Mouse (Mus musculus) C2C12 (cell line): ENCODE measurements at regions not wholly inside any gene's neighbourhood (a gene's known extent, or its start where the extent isn't known, plus 50 kb on each side); places are given as distances from the start of the nearest gene placed in this dataset.

Experiments
- H3K27me3 ChIP-seq: one replicate; pipeline ENCODE4 v1.6.1; 2011; ENCODE audit not compliant: control insufficient read depth, insufficient read depth, insufficient read length
- H3K36me3 ChIP-seq: one replicate; pipeline ENCODE4 v1.6.1; 2011; ENCODE audit not compliant: control insufficient read depth, insufficient read depth
- H3K4me3 ChIP-seq: one replicate; pipeline ENCODE4 v1.5.1; 2011; ENCODE audit warnings: mild to moderate bottlenecking, control low read depth; ENCODE audit not compliant: poor library complexity, insufficient read depth, severe bottlenecking
- H3K79me2 ChIP-seq: one replicate; pipeline ENCODE4 v1.6.1; 2011; ENCODE audit not compliant: control insufficient read depth, insufficient read depth
- H3K79me3 ChIP-seq: one replicate; pipeline ENCODE4 v1.6.1; 2011; ENCODE audit warnings: low read depth, control low read depth
- H3ac ChIP-seq: one replicate; pipeline ENCODE3; 2011; ENCODE audit warnings: low read depth; ENCODE audit not compliant: control insufficient read depth, insufficient read length
- CEBPB ChIP-seq: IDR thresholded peaks from one replicate; pipeline ENCODE4 v1.6.1; 2011; ENCODE audit warnings: low read depth, mild to moderate bottlenecking, control low read depth, moderate library complexity
- CTCF ChIP-seq: IDR thresholded peaks from one replicate; pipeline ENCODE4 v1.5.1; 2011; ENCODE audit not compliant: control insufficient read depth, insufficient read depth, insufficient read length
- FOSL1 ChIP-seq: IDR thresholded peaks from one replicate; pipeline ENCODE4 v1.8.0; 2011; ENCODE audit warnings: mild to moderate bottlenecking, low read length; ENCODE audit not compliant: poor library complexity, insufficient read depth, severe bottlenecking
- MAX ChIP-seq: IDR thresholded peaks from one replicate; pipeline ENCODE4 v1.6.1; 2011; ENCODE audit warnings: mild to moderate bottlenecking, control low read depth
- MYOD1 ChIP-seq: IDR thresholded peaks from one replicate; pipeline ENCODE4 v1.6.1; 2011; ENCODE audit warnings: low read depth; ENCODE audit not compliant: control insufficient read depth, insufficient read length
- MYOG ChIP-seq: IDR thresholded peaks from one replicate; pipeline ENCODE4 v1.6.1; 2011; ENCODE audit not compliant: control insufficient read depth, insufficient read length; ENCODE audit errors: extremely low read depth
- USF1 ChIP-seq: IDR thresholded peaks from one replicate; pipeline ENCODE4 v1.6.1; 2011; ENCODE audit warnings: low read depth, mild to moderate bottlenecking, control low read depth, moderate library complexity

GRCm38 (mm10) chr1:193747426-193747960 lies 377.4 kb upstream of the Camk1g start:
- Histone ChIP-seq H3K27me3 (no peaks in the 10 kb centered on the region), H3K79me2 (no peaks in the 10 kb centered on the region), H3K36me3 (no peaks in the 10 kb centered on the region), H3ac (no peak overlapping the region), H3K79me3 (no peaks in the 10 kb centered on the region), H3K4me3 (no peak overlapping the region)
- TF ChIP-seq CEBPB (no peak), CTCF (no peak), MYOD1 (no peak), MAX (no peak), USF1 (no peak), FOSL1 (no peak)

DNA sequence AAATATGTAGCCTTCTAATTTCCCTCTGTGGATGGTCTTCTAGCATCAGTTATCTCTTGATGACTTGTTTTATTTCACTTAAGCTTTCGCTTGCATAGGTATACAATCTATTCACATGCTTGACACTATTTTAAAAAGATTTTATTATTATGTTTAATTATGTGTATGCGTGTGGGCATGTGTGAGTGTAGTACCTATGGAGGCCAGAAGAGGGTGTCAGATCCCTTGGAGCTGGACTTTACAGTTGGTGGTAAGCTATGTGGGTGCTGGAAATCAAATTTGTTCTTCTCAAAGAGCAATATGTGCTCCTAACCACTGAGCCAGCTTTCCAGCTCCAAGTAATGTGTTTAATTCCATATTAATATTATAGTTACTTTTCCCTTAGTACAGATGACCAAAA lies 372.6 kb upstream of the Camk1g start:
- H3ac ChIP-seq = no peak overlapping the region
- no peaks in the 10 kb centered on the region for H3K79me3 ChIP-seq
- H3K36me3 ChIP-seq = no peaks in the 10 kb centered on the region
- no peak for TF ChIP-seq FOSL1
- no peak for TF ChIP-seq MYOG
- TF ChIP-seq USF1 = no peak
- no peak for TF ChIP-seq CEBPB
- TF ChIP-seq CTCF = no peak
- no peak for TF ChIP-seq MYOD1
- no peak for TF ChIP-seq MAX
- no peaks in the 10 kb centered on the region for H3K79me2 ChIP-seq
- no peak overlapping the region for H3K4me3 ChIP-seq
- H3K27me3 ChIP-seq = no peaks in the 10 kb centered on the region

DNA sequence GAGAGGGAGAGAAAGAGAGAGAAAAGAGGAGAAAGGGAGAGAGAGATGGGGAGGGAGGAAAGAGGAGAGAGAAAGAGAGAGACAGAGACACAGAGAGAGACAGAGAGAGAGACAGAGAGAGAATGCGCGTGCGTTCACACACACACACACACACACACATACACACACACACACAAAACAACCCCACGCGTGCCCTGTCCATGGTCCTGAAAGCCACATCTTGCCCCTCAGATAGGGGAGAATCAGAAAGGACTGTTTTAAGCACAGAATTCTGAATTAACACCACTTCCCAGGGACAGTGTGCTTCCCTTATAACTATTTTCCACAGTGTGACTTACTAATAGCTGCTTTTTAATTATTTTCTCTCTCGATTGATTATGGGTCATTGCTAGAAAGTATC lies 368.7 kb upstream of the Camk1g start:
- Histone ChIP-seq H3K79me3 (no peaks in the 10 kb centered on the region), H3K27me3 (no peaks in the 10 kb centered on the region), H3K36me3 (no peaks in the 10 kb centered on the region), H3K79me2 (no peaks in the 10 kb centered on the region), H3K4me3 (no peak overlapping the region), H3ac (no peak overlapping the region)
- no peak for TF ChIP-seq CEBPB
- no peak for TF ChIP-seq CTCF
- no peak for TF ChIP-seq USF1
- TF ChIP-seq MYOD1 = no peak
- TF ChIP-seq MAX = no peak
- TF ChIP-seq MYOG = no peak
- TF ChIP-seq FOSL1 = no peak

DNA sequence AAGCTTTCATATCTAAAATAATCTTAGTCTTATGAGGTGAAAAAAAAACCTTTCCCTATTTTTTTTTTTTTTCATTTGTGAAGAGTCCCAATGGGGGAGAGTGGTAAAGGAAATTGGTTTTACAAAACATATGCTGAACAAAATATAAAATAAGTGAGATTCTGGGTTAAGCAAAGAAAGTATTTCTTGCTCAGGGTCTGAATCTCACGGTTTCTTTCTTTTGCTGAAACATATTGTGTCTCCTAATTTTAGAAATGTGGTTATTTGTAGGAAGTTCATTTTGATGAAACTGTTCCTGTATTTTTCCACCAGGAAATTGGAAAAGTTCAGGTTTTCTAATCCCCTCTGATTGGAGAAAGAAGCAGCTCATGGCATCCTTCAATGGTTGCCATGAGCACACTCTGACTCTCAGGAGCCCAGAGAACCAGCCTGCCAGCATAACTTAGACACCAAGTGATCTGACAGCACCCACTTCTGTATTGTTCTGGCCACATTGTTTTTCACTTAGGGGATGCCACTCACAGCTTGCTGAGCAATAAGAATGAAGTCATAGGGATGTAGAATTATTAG lies 365.9 kb upstream of the Camk1g start:
- no peaks in the 10 kb centered on the region for H3K79me3 ChIP-seq
- no peaks in the 10 kb centered on the region for H3K27me3 ChIP-seq
- no peaks in the 10 kb centered on the region for H3K36me3 ChIP-seq
- H3K79me2 ChIP-seq = no peaks in the 10 kb centered on the region
- no peak overlapping the region for H3ac ChIP-seq
- TF ChIP-seq MAX (no peak), MYOD1 (no peak), CEBPB (no peak), USF1 (no peak), FOSL1 (no peak), MYOG (no peak), CTCF (no peak)
- no peak overlapping the region for H3K4me3 ChIP-seq

- Histone ChIP-seq H3K79me2 (no peaks in the 10 kb centered on the region), H3K79me3 (no peaks in the 10 kb centered on the region), H3K36me3 (no peaks in the 10 kb centered on the region), H3K27me3 (no peaks in the 10 kb centered on the region), H3ac (no peak overlapping the region), H3K4me3 (no peak overlapping the region)
- no peak for TF ChIP-seq MYOD1
- no peak for TF ChIP-seq MYOG
- TF ChIP-seq MAX = no peak
- TF ChIP-seq USF1 = no peak
- no peak for TF ChIP-seq CEBPB
- no peak for TF ChIP-seq CTCF
- TF ChIP-seq FOSL1 = no peak
Observed at GRCm38 (mm10) chr1:193734014-193734763, 364.1 kb upstream of the Camk1g start.

DNA sequence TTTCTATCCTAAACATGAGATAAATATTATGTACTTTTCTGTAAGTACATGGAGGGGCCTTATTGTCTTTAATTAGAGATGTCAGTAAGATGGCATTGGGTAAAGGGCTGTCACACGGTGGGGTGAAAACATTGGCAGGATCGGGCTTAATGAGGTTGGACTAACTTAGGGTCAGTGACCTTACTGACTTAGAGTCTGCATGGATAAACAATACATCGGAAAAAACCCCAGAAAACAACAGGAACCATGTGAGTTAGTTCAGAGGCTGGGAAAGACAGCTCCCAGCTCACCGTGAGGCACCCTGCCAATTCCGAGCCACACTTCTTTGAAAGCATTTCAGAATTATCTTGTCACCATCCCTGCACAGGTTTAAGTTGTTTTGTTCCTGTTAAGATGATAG lies 363.3 kb upstream of the Camk1g start:
- H3K27me3 ChIP-seq = no peaks in the 10 kb centered on the region
- TF ChIP-seq MAX (no peak), USF1 (no peak), CEBPB (no peak), MYOD1 (no peak), MYOG (no peak), FOSL1 (no peak), CTCF (no peak)
- no peaks in the 10 kb centered on the region for H3K36me3 ChIP-seq
- no peaks in the 10 kb centered on the region for H3K79me3 ChIP-seq
- H3K79me2 ChIP-seq = no peaks in the 10 kb centered on the region
- no peak overlapping the region for H3ac ChIP-seq
- H3K4me3 ChIP-seq = no peak overlapping the region
